Mouse (Mus musculus): ENCODE measurements around the gene Hdac4.

DNA sequence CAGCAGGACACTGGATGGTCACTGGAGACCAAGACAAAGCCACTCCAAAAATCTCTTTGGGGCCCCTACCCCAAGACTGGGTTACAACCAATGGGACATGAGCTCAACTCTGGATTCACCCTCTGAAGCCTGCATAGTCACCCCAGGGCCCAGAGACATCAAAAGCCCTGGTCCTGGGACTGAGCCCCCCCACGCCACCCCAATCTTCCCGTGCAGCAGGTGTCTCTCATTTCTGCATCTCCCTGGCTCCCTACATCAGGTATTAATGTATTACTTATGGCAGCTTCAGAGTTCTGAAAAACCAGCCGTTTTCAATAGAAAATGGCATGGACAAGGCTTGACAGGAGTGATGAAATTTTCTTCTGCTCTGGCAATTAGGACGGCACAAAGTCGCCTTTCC, 17.9 kb downstream of the Hdac4 start:
- TF ChIP-seq CTCF (IDR thresholded peaks at IDR 0.05; ENCODE audit: borderline replicate concordance, insufficient read depth, low read length) = no peak
- TF ChIP-seq POLR2A (IDR thresholded peaks at IDR 0.05; ENCODE audit: low read depth, low read length) = no peak
